In the genomic region with DNA sequence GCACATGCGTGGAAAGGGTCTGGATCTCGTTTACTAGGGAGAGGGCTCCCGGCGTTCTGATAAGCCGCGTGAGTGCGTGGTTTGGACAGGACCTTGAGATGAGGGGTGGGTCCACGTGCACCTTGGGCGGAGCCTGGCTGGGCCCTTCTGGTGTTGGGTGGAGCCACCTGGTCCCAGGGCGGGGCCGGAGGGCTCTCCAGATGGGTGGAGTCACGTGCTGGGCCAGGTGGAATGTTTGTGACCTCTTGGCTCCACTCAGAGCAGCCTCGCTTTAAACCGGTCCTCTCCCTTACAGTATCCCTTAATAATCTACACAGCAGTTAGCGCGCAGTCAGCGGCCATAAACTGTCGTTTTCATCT, we compare ENCODE assay signal across 9 mouse cellular contexts. TPM values are rescaled to one million over a fixed set of nuclear protein-coding genes. Genes with fewer than 3 reads are reported as not detected.
DNase-seq lines count a peak whose midpoint lies in the region; ATAC-seq lines count a peak whose summit lies in the region.
"Had no signal": no experiment of that assay in that cellular context is flagged by ENCODE, and none has a peak within 500 bp of the region (broad histone marks: within the 10 kb centered on the region; RNA-seq: fewer than 3 reads in every experiment).

No protein-coding gene starts in this region.

- H3K27me3 ChIP-seq in hindbrain, embryonic 12.5 days: peaks cover 58% of the 10 kb centered on the region
- H3K27me3 ChIP-seq in hindbrain, embryonic 14.5 days (ENCODE audit: control insufficient read depth, insufficient read depth, low read length): peaks cover 29% of the 10 kb centered on the region
- H3K27me3 ChIP-seq in intestine, embryonic 16.5 days (replicated peaks; ENCODE audit: control insufficient read depth, insufficient read depth, low read length): peaks cover 25% of the 10 kb centered on the region
- peaks cover 72% of the 10 kb centered on the region for H3K27me3 ChIP-seq in liver, embryonic 12.5 days (replicated peaks)
- H3K27me3 ChIP-seq in stomach, embryonic 16.5 days (ENCODE audit: control insufficient read depth, insufficient read depth, low read length): no peaks in the 10 kb centered on the region

- DNase-seq in hindbrain, embryonic 14.5 days (ENCODE audit: low spot score): no peak
- DNase-seq in right cerebral cortex, postnatal 25 days: no peak
- no peak for DNase-seq in urinary bladder, postnatal 4 days (ENCODE audit: low spot score in 2 of 2)
- no peak for DNase-seq in left cerebral cortex, adult 9 months (ENCODE audit: low spot score in 2 of 2)
- DNase-seq: gastrocnemius, postnatal 14 days had no signal

- no peak overlapping the region; the same call in 1 of the 2 replicates for H3K4me3 ChIP-seq in hindbrain, embryonic 12.5 days
- H3K4me3 ChIP-seq in hindbrain, embryonic 14.5 days (replicated peaks; ENCODE audit: low read length): no peak overlapping the region
- peak overlapping the region; percentile 23 for H3K4me3 ChIP-seq in intestine, embryonic 16.5 days (ENCODE audit: low read length)
- no peak overlapping the region; the same call in 1 of the 2 replicates for H3K4me3 ChIP-seq in liver, embryonic 12.5 days
- peak overlapping the region; percentile 19 for H3K4me3 ChIP-seq in stomach, embryonic 16.5 days (replicated peaks; ENCODE audit: low read length)

- H3K4me1 ChIP-seq in hindbrain, embryonic 12.5 days: peaks cover 42% of the 10 kb centered on the region
- peaks cover 21% of the 10 kb centered on the region for H3K4me1 ChIP-seq in hindbrain, embryonic 14.5 days (replicated peaks; ENCODE audit: control insufficient read depth, insufficient read depth, low read length)
- peaks cover 15% of the 10 kb centered on the region for H3K4me1 ChIP-seq in intestine, embryonic 16.5 days (ENCODE audit: control insufficient read depth, insufficient read depth, low read length)
- peaks cover 42% of the 10 kb centered on the region for H3K4me1 ChIP-seq in liver, embryonic 12.5 days
- H3K4me1 ChIP-seq in stomach, embryonic 16.5 days (ENCODE audit: control insufficient read depth, insufficient read depth, low read length): peaks cover 12% of the 10 kb centered on the region; the same call in 1 of the 2 replicates

- H3K36me3 ChIP-seq in hindbrain, embryonic 12.5 days: no peaks in the 10 kb centered on the region
- H3K36me3 ChIP-seq in hindbrain, embryonic 14.5 days (replicated peaks; ENCODE audit: control insufficient read depth, insufficient read depth): no peaks in the 10 kb centered on the region
- H3K36me3 ChIP-seq in intestine, embryonic 16.5 days (ENCODE audit: control insufficient read depth, insufficient read depth, low read length): no peaks in the 10 kb centered on the region
- no peaks in the 10 kb centered on the region for H3K36me3 ChIP-seq in liver, embryonic 12.5 days
- no peaks in the 10 kb centered on the region for H3K36me3 ChIP-seq in stomach, embryonic 16.5 days (ENCODE audit: control insufficient read depth, insufficient read depth, low read length)

- peak overlapping the region; percentile 32; the same call in 1 of the 2 replicates for H3K4me2 ChIP-seq in hindbrain, embryonic 12.5 days (replicated peaks)
- no peak overlapping the region for H3K4me2 ChIP-seq in hindbrain, embryonic 14.5 days (replicated peaks)
- H3K4me2 ChIP-seq in intestine, embryonic 16.5 days (ENCODE audit: low read depth, low read length): peak overlapping the region; percentile 49
- peak overlapping the region; percentile 24; the same call in 1 of the 2 replicates for H3K4me2 ChIP-seq in liver, embryonic 12.5 days
- H3K4me2 ChIP-seq in stomach, embryonic 16.5 days (ENCODE audit: low read depth, low read length): peak overlapping the region; percentile 50

- ATAC-seq in hindbrain, embryonic 12.5 days (ENCODE audit: low FRiP score): no peak
- no peak for ATAC-seq in hindbrain, embryonic 14.5 days (ENCODE audit: low FRiP score)
- ATAC-seq in intestine, embryonic 16.5 days: peak; percentile 86
- peak; percentile 53 for ATAC-seq in liver, embryonic 12.5 days
- peak; percentile 79; the same call in 1 of the 2 replicates for ATAC-seq in stomach, embryonic 16.5 days (ENCODE audit: insufficient read depth, low FRiP score)

- no peak overlapping the region for H3K27ac ChIP-seq in hindbrain, embryonic 12.5 days
- H3K27ac ChIP-seq in hindbrain, embryonic 14.5 days: no peak overlapping the region
- H3K27ac ChIP-seq in intestine, embryonic 16.5 days (ENCODE audit: low read length): no peak overlapping the region
- no peak overlapping the region for H3K27ac ChIP-seq in liver, embryonic 12.5 days
- no peak overlapping the region for H3K27ac ChIP-seq in stomach, embryonic 16.5 days (ENCODE audit: low read length)

- WGBS in hindbrain, embryonic 12.5 days: 21% methylated on average over 18 of the region's 18 CpGs
- WGBS in hindbrain, embryonic 14.5 days: 20% methylated on average over 18 of the region's 18 CpGs
- 26% methylated on average over 18 of the region's 18 CpGs for WGBS in intestine, embryonic 16.5 days
- WGBS in liver, embryonic 12.5 days (ENCODE audit: insufficient replicate concordance): 41% methylated on average over 18 of the region's 18 CpGs
- 22% methylated on average over 18 of the region's 18 CpGs for WGBS in stomach, embryonic 16.5 days

- no peaks in the 10 kb centered on the region for H3K9me3 ChIP-seq in hindbrain, embryonic 12.5 days (replicated peaks)
- H3K9me3 ChIP-seq in hindbrain, embryonic 14.5 days (ENCODE audit: control insufficient read depth, low read length): no peaks in the 10 kb centered on the region
- no peaks in the 10 kb centered on the region for H3K9me3 ChIP-seq in intestine, embryonic 16.5 days (ENCODE audit: control insufficient read depth, low read length)
- no peaks in the 10 kb centered on the region for H3K9me3 ChIP-seq in liver, embryonic 12.5 days (replicated peaks)
- no peaks in the 10 kb centered on the region for H3K9me3 ChIP-seq in stomach, embryonic 16.5 days (replicated peaks; ENCODE audit: control insufficient read depth, low read length)

- H3K9ac ChIP-seq in hindbrain, embryonic 12.5 days: no peak overlapping the region
- no peak overlapping the region for H3K9ac ChIP-seq in hindbrain, embryonic 14.5 days
- H3K9ac ChIP-seq in intestine, embryonic 16.5 days (ENCODE audit: low read depth, low read length): no peak overlapping the region
- no peak overlapping the region for H3K9ac ChIP-seq in liver, embryonic 12.5 days
- H3K9ac ChIP-seq in stomach, embryonic 16.5 days (ENCODE audit: low read length): peak overlapping the region; percentile 43

RNA-seq across cellular contexts. Expression of gene Pi16, which starts 5.1 kb away (rescaled TPM):
- 0.97 and 1.2 TPM in 2 replicates for polyA plus RNA-seq in hindbrain, embryonic 12.5 days (2016; fragmentation: Nextera tagmentation; extraction: Ambion mirVana)
- 0.84 and 0.85 TPM in 2 replicates for polyA plus RNA-seq in hindbrain, embryonic 14.5 days (2014; fragmentation: Nextera tagmentation; extraction: Ambion mirVana)
- polyA plus RNA-seq in intestine, embryonic 16.5 days (2015; fragmentation: Nextera tagmentation; extraction: Ambion mirVana): 0.88 and 1.1 TPM in 2 replicates
- 0.37 and 0.59 TPM in 2 replicates for polyA plus RNA-seq in liver, embryonic 12.5 days (2016; fragmentation: Nextera tagmentation; extraction: Ambion mirVana)
- 1.8 and 2.6 TPM in 2 replicates for polyA plus RNA-seq in stomach, embryonic 16.5 days (2015; fragmentation: Nextera tagmentation; extraction: Ambion mirVana)

RNA-seq across cellular contexts. Expression of gene Mtch1, which starts 25.2 kb away (rescaled TPM):
- polyA plus RNA-seq in hindbrain, embryonic 12.5 days (2016; fragmentation: Nextera tagmentation; extraction: Ambion mirVana): 438 and 466 TPM in 2 replicates
- 530 and 564 TPM in 2 replicates for polyA plus RNA-seq in hindbrain, embryonic 14.5 days (2014; fragmentation: Nextera tagmentation; extraction: Ambion mirVana)
- 31.7 and 146 TPM in 2 replicates for polyA plus RNA-seq in intestine, embryonic 16.5 days (2015; fragmentation: Nextera tagmentation; extraction: Ambion mirVana)
- polyA plus RNA-seq in liver, embryonic 12.5 days (2016; fragmentation: Nextera tagmentation; extraction: Ambion mirVana): 107 and 109 TPM in 2 replicates
- 91.7 and 102 TPM in 2 replicates for polyA plus RNA-seq in stomach, embryonic 16.5 days (2015; fragmentation: Nextera tagmentation; extraction: Ambion mirVana)

RNA-seq across cellular contexts. Expression of gene Fgd2, which starts 38.1 kb away (rescaled TPM):
- polyA plus RNA-seq in hindbrain, embryonic 12.5 days (2016; fragmentation: Nextera tagmentation; extraction: Ambion mirVana): 4.3 and 7.0 TPM in 2 replicates
- polyA plus RNA-seq in hindbrain, embryonic 14.5 days (2014; fragmentation: Nextera tagmentation; extraction: Ambion mirVana): 3.8 and 4.9 TPM in 2 replicates
- 9.8 and 11.5 TPM in 2 replicates for polyA plus RNA-seq in intestine, embryonic 16.5 days (2015; fragmentation: Nextera tagmentation; extraction: Ambion mirVana)
- polyA plus RNA-seq in liver, embryonic 12.5 days (2016; fragmentation: Nextera tagmentation; extraction: Ambion mirVana): 5.1 and 5.9 TPM in 2 replicates
- 12.1 and 13.1 TPM in 2 replicates for polyA plus RNA-seq in stomach, embryonic 16.5 days (2015; fragmentation: Nextera tagmentation; extraction: Ambion mirVana)

RNA-seq across cellular contexts. Expression of gene BC004004, which starts 54.0 kb away (rescaled TPM):
- polyA plus RNA-seq in hindbrain, embryonic 12.5 days (2016; fragmentation: Nextera tagmentation; extraction: Ambion mirVana): 72.5 and 76.9 TPM in 2 replicates
- 126 and 131 TPM in 2 replicates for polyA plus RNA-seq in hindbrain, embryonic 14.5 days (2014; fragmentation: Nextera tagmentation; extraction: Ambion mirVana)
- polyA plus RNA-seq in intestine, embryonic 16.5 days (2015; fragmentation: Nextera tagmentation; extraction: Ambion mirVana): 82.9 and 85.6 TPM in 2 replicates
- polyA plus RNA-seq in liver, embryonic 12.5 days (2016; fragmentation: Nextera tagmentation; extraction: Ambion mirVana): 51.5 and 54.6 TPM in 2 replicates
- polyA plus RNA-seq in stomach, embryonic 16.5 days (2015; fragmentation: Nextera tagmentation; extraction: Ambion mirVana): 82.2 and 83.0 TPM in 2 replicates

RNA-seq across cellular contexts. Expression of gene Ppil1, which starts 58.6 kb away (rescaled TPM):
- 102 and 105 TPM in 2 replicates for polyA plus RNA-seq in hindbrain, embryonic 12.5 days (2016; fragmentation: Nextera tagmentation; extraction: Ambion mirVana)
- polyA plus RNA-seq in hindbrain, embryonic 14.5 days (2014; fragmentation: Nextera tagmentation; extraction: Ambion mirVana): 101 TPM in 2 replicates
- 133 and 153 TPM in 2 replicates for polyA plus RNA-seq in intestine, embryonic 16.5 days (2015; fragmentation: Nextera tagmentation; extraction: Ambion mirVana)
- polyA plus RNA-seq in liver, embryonic 12.5 days (2016; fragmentation: Nextera tagmentation; extraction: Ambion mirVana): 123 and 126 TPM in 2 replicates
- polyA plus RNA-seq in stomach, embryonic 16.5 days (2015; fragmentation: Nextera tagmentation; extraction: Ambion mirVana): 129 and 130 TPM in 2 replicates

Comparison
In these comparisons a context has a peak if more than half of its experiments do, and no peak if none do; other contexts are left out.
1. ATAC-seq: peak in intestine, embryonic 16.5 days (single experiment), liver, embryonic 12.5 days (single experiment) and stomach, embryonic 16.5 days (single experiment); none in hindbrain, embryonic 12.5 days (single experiment) and hindbrain, embryonic 14.5 days (single experiment).
2. H3K4me3 ChIP-seq: peak in intestine, embryonic 16.5 days (single experiment) and stomach, embryonic 16.5 days (single experiment); none in hindbrain, embryonic 12.5 days (single experiment), hindbrain, embryonic 14.5 days (single experiment) and liver, embryonic 12.5 days (single experiment).